Mouse (Mus musculus): Measurements from ENCODE around the gene Pik3cb.

GRCm38 (mm10) chr9:99139194-99140023 lies 1.0 kb downstream of the Pik3cb start:
- TF ChIP-seq CTCF (IDR thresholded peaks at IDR 0.05; ENCODE audit: low read depth): no peak
- TF ChIP-seq EP300 (IDR thresholded peaks at IDR 0.05; ENCODE audit: low read depth): no peak
